Mouse (Mus musculus) megakaryocyte, embryonic 14.5 days (primary cell): ENCODE measurements around the gene Frmpd2.

Experiments
- FLI1 ChIP-seq: IDR thresholded peaks from 2 replicates; pipeline ENCODE4 v1.6.1; 2012; ENCODE audit warnings: low read length, inconsistent platforms, mixed read lengths
- GATA1 ChIP-seq: IDR thresholded peaks from 3 replicates; pipeline ENCODE4 v1.6.1; 2012; ENCODE audit warnings: mixed read lengths, low read length, inconsistent platforms, borderline replicate concordance

DNA sequence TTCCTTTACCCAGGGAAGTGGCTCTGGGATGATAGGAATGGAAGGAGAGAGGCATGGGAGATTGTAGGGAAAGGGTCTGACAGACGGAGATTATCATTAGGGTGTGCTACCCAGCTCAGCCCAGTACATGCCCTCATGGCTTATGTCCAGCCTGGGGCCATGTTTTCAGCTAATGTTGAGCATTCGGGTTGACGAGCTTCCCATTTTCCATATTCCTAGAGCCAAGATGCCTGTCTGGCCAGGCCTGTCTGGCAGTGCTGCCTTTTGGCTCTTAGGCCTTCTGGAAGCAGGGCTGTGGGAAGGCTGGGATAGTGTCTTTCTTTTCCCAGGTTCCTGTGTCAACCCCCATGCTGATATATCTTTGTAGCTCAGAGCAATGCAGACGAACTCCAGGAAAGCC, 35.2 kb downstream of the Frmpd2 start:
- TF ChIP-seq GATA1 (no peak), FLI1 (no peak)
